Mouse (Mus musculus): Measurements from ENCODE around the gene Mrln.

The Mrln gene

GRCm38 (mm10) chr10:70204505-70205399, at the start of gene Mrln:
Gene Mrln, plus strand, starts transcription at chr10:70204664.
- DNase-seq, result peak; percentile 89

- no peak for DNase-seq
Measured at GRCm38 (mm10) chr10:70156431-70157165, 47.9 kb upstream of the Mrln start.

GRCm38 (mm10) chr10:70159651-70160320, 44.7 kb upstream of the Mrln start:
- peak; percentile 68 for DNase-seq

- DNase-seq, result no peak
Measured at GRCm38 (mm10) chr10:70160811-70161210, 43.7 kb upstream of the Mrln start.

GRCm38 (mm10) chr10:70161504-70161903, 43.0 kb upstream of the Mrln start:
- DNase-seq, result no peak

GRCm38 (mm10) chr10:70163681-70164080, 40.8 kb upstream of the Mrln start:
- DNase-seq, result peak; percentile 75

GRCm38 (mm10) chr10:70165877-70166276, 38.6 kb upstream of the Mrln start:
- DNase-seq, result peak; percentile 77

- DNase-seq, result no peak
Measured at GRCm38 (mm10) chr10:70166427-70166826, 38.0 kb upstream of the Mrln start.

- no peak for DNase-seq
Measured at GRCm38 (mm10) chr10:70167625-70168024, 36.8 kb upstream of the Mrln start.

- DNase-seq, result no peak
Measured at GRCm38 (mm10) chr10:70168396-70168795, 36.1 kb upstream of the Mrln start.

- DNase-seq, result no peak
Measured at GRCm38 (mm10) chr10:70169044-70169443, 35.4 kb upstream of the Mrln start.

GRCm38 (mm10) chr10:70173314-70173713, 31.1 kb upstream of the Mrln start:
- DNase-seq, result peak; percentile 69

GRCm38 (mm10) chr10:70174494-70175190, 29.8 kb upstream of the Mrln start:
- no peak for DNase-seq

GRCm38 (mm10) chr10:70180727-70181126, 23.7 kb upstream of the Mrln start:
- DNase-seq, result no peak

- DNase-seq, result no peak
Measured at GRCm38 (mm10) chr10:70181279-70181972, 23.0 kb upstream of the Mrln start.

- DNase-seq, result no peak
Measured at GRCm38 (mm10) chr10:70183210-70184080, 21.0 kb upstream of the Mrln start.

- no peak for DNase-seq
Measured at GRCm38 (mm10) chr10:70186136-70186535, 18.3 kb upstream of the Mrln start.

GRCm38 (mm10) chr10:70186586-70186985, 17.9 kb upstream of the Mrln start:
- DNase-seq, result no peak

GRCm38 (mm10) chr10:70189864-70190263, 14.6 kb upstream of the Mrln start:
- no peak for DNase-seq

GRCm38 (mm10) chr10:70194283-70194682, 10.2 kb upstream of the Mrln start:
- DNase-seq, result no peak

GRCm38 (mm10) chr10:70195279-70195678, 9.2 kb upstream of the Mrln start:
- DNase-seq, result no peak

Data from cerebellum, adult 9-10 months (tissue).